Mouse (Mus musculus): ENCODE measurements at regions not wholly inside any gene's neighbourhood (a gene's known extent, or its start where the extent isn't known, plus 50 kb on each side); places are given as distances from the start of the nearest gene placed in this dataset.

DNA sequence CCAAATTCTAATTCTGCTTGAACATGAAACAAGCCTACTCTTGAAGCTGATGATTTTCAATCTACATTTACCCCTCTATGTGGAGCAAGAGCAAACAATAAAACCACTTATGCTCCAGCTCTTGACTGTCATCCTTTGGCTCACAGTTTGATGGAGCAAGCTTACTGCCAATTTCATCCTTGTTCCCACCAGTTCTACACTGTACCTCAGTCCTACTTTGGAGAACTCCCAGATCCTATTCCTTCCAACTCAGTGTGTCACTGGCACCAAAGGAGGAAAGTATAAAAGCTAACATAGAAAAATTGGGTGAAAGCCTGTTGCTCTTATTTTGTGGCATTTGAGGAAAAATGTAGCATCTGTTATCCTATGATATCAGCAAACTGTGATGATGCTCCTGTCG is 2724.4 kb downstream of the Poteg start:
- TF ChIP-seq HCFC1 (IDR thresholded peaks at IDR 0.05; ENCODE audit: borderline replicate concordance, insufficient read depth, low read length) = no peak
- no peak for TF ChIP-seq ZNF384 (IDR thresholded peaks at IDR 0.05; ENCODE audit: low read depth, low read length)
